Mouse (Mus musculus) lung, adult 2 months (tissue): ENCODE measurements around the gene Ptprt. TPM values are rescaled to one million over a fixed set of nuclear protein-coding genes. Genes with fewer than 3 reads are reported as not detected.

ENCODE experiments used
- DNase-seq: peaks from one replicate; pipeline ENCODE4 v3.0.0; 2022
- H3K4me1 ChIP-seq: fragments of 200-500 bp; 2 replicates; pipeline ENCODE4 v1.6.1; 2011; ENCODE audit warnings: low read length; ENCODE audit not compliant: control insufficient read depth, insufficient read depth
- H3K4me3 ChIP-seq: fragments of 200-500 bp; replicated peaks from 2 replicates; pipeline ENCODE3; 2011; ENCODE audit warnings: low read depth, mild to moderate bottlenecking, control low read depth, low read length; ENCODE audit errors: extremely low read depth
- CTCF ChIP-seq: fragments of 200-500 bp; IDR thresholded peaks from 2 replicates; pipeline ENCODE4 v1.5.1; 2011; ENCODE audit warnings: mild to moderate bottlenecking, low read length, control low read depth; ENCODE audit not compliant: insufficient read depth
- POLR2A ChIP-seq: fragments of 200-500 bp; IDR thresholded peaks from 2 replicates; pipeline ENCODE4 v1.6.1; 2011; ENCODE audit warnings: low read depth, mild to moderate bottlenecking, control low read depth, low read length, borderline replicate concordance; ENCODE audit errors: extremely low read depth
- WGBS: fragments of 180-500 bp; shearing (Covaris S2); methylation state at CpG from one replicate; pipeline ENCODE4 v1.1.7; 2018; 5-methylcytosine and 5-hydroxymethylcytosine counted together
- polyA plus RNA-seq: library from polyadenylated mRNA; depleted of rRNA; stranded (reverse); fragments of >200 nt; gene quantifications from 2 replicates; pipeline ENCODE4 v1.2.3, GENCODE M21; 2012

Gene Ptprt
- polyA plus RNA-seq, 1 experiment = 2.7 TPM

- 94% methylated on average over 3 of the region's 3 CpGs for WGBS
- no peaks in the 10 kb centered on the region for H3K4me1 ChIP-seq
- TF ChIP-seq CTCF (no peak), POLR2A (no peak)
- DNase-seq = no peak
- H3K4me3 ChIP-seq = no peak overlapping the region
Measured at GRCm38 (mm10) chr2:162052816-162053215, 608.1 kb downstream of the Ptprt start.

- TF ChIP-seq POLR2A (no peak), CTCF (no peak)
- Histone ChIP-seq H3K4me3 (no peak overlapping the region), H3K4me1 (no peaks in the 10 kb centered on the region)
- WGBS = 83% methylated on average over 4 of the region's 4 CpGs
- no peak for DNase-seq
Measured at GRCm38 (mm10) chr2:162050198-162050597, 610.7 kb downstream of the Ptprt start.

- TF ChIP-seq CTCF (no peak), POLR2A (no peak)
- Histone ChIP-seq H3K4me1 (no peaks in the 10 kb centered on the region), H3K4me3 (no peak overlapping the region)
- no peak for DNase-seq
- 51% methylated on average over 4 of the region's 4 CpGs for WGBS
Measured at GRCm38 (mm10) chr2:162035615-162036014, 625.3 kb downstream of the Ptprt start.

- 61% methylated on average over 4 of the region's 4 CpGs for WGBS
- no peak overlapping the region for H3K4me3 ChIP-seq
- DNase-seq = no peak
- H3K4me1 ChIP-seq = no peaks in the 10 kb centered on the region
- TF ChIP-seq POLR2A (no peak), CTCF (no peak)
Measured at GRCm38 (mm10) chr2:162031636-162032035, 629.3 kb downstream of the Ptprt start.

DNA sequence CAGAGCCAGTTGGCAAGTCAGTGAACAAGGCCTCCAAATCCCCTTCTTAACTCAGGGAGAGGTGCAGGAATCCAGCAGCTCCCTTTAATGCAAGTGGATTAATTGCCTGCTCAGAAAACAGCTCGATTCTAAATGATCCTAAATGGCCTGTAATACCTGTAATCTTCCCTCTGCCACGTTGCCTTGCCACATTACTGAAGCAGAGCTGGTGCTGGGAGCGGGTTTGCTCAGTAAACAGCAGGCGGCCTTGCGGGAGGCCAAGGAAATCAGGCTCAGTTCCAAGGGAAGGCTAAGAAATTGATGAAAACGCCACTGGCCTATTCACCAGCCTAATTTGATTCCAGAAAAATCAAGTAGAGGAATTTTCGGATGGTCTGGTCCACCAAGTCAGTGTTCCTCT lies 659.9 kb downstream of the Ptprt start:
- 52% methylated on average over 7 of the region's 7 CpGs for WGBS
- Histone ChIP-seq H3K4me1 (no peaks in the 10 kb centered on the region), H3K4me3 (no peak overlapping the region)
- DNase-seq = no peak
- TF ChIP-seq CTCF (no peak), POLR2A (no peak)

DNA sequence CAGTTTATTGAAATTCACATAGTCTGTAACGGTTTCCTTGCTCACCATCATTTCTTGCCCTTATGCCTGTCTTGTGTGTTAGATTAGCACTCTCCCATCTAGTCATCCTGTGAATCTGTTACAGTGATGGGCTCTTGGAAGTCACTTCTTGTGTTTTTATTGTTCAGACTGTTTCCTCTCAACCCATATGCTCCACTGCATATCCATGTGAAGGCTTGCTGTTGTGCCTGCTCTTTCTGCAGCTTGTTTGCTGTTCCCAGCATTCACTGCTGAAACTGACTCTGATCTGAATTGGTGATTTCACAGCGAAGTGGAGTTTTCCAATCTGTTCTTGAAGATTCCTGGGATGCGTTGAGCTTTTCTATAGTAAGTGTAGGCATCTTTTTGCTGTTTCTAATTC lies 678.6 kb downstream of the Ptprt start:
- no peak for DNase-seq
- 61% methylated on average over 3 of the region's 3 CpGs for WGBS
- TF ChIP-seq POLR2A = no peak
- no peak for TF ChIP-seq CTCF
- Histone ChIP-seq H3K4me3 (no peak overlapping the region), H3K4me1 (no peaks in the 10 kb centered on the region)

- no peak for DNase-seq
- TF ChIP-seq POLR2A (no peak), CTCF (no peak)
- Histone ChIP-seq H3K4me1 (no peaks in the 10 kb centered on the region), H3K4me3 (no peak overlapping the region)
- WGBS = 75% methylated on average over 7 of the region's 7 CpGs
Measured at GRCm38 (mm10) chr2:161961179-161962163, 699.5 kb downstream of the Ptprt start.

DNA sequence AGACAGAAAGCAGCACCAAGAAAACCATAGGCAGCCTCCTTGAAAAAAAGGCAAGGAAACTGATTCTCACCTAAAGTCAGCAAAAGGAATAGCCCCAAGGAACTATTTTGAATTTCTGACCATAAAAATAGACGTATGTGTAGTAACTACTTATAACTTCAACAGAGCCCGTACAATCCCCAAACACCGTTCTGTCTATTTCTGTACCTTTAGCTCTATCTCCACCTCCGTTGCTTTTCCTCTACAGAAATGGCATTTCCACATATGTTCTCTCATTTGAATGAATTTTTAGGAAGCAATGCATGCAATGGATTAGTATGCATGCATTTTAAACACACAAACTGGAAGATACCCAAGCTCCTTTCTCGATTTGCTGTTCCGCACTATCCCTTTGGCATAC lies 715.5 kb downstream of the Ptprt start:
- 88% methylated on average over 6 of the region's 6 CpGs for WGBS
- Histone ChIP-seq H3K4me3 (no peak overlapping the region), H3K4me1 (no peaks in the 10 kb centered on the region)
- DNase-seq = no peak
- TF ChIP-seq CTCF = no peak
- TF ChIP-seq POLR2A = no peak

GRCm38 (mm10) chr2:161944689-161945088 lies 716.3 kb downstream of the Ptprt start:
- Histone ChIP-seq H3K4me3 (no peak overlapping the region), H3K4me1 (no peaks in the 10 kb centered on the region)
- 69% methylated on average over 4 of the region's 4 CpGs for WGBS
- DNase-seq = no peak
- TF ChIP-seq POLR2A (no peak), CTCF (no peak)

- WGBS = 60% methylated on average over 2 of the region's 2 CpGs
- Histone ChIP-seq H3K4me3 (no peak overlapping the region), H3K4me1 (no peaks in the 10 kb centered on the region)
- TF ChIP-seq CTCF = no peak
- DNase-seq = no peak
Measured at GRCm38 (mm10) chr2:161941991-161942390, 719.0 kb downstream of the Ptprt start.

DNA sequence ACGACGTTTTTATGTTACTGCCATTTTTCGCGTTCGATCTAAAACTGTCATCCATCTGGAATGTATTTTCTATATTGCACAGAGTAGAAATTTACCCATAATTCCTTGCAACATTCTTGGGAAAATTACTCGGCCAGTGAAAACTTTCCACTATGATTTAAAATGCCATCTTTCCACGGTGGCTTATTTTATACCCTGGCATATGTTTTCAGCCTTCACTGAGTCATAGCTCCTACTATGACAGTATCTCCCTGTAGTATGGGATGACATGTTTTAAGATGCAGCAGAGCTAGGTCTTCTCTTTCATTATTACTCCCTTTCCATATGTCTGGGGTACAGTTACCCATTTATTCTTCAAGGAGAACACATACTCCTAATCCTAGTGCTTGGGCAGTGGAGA lies 753.7 kb downstream of the Ptprt start:
- Histone ChIP-seq H3K4me1 (no peaks in the 10 kb centered on the region), H3K4me3 (no peak overlapping the region)
- TF ChIP-seq CTCF = no peak
- no peak for TF ChIP-seq POLR2A
- 89% methylated on average over 7 of the region's 7 CpGs for WGBS
- DNase-seq = no peak
